Mouse (Mus musculus) C2C12 (cell line): ENCODE results near the gene Rpl19.

Experiments
- CEBPB ChIP-seq: IDR thresholded peaks from one replicate; pipeline ENCODE4 v1.6.1; 2011; ENCODE audit warnings: low read depth, mild to moderate bottlenecking, control low read depth, moderate library complexity
- CTCF ChIP-seq: IDR thresholded peaks from one replicate; pipeline ENCODE4 v1.5.1; 2011; ENCODE audit not compliant: control insufficient read depth, insufficient read depth, insufficient read length
- MAX ChIP-seq: IDR thresholded peaks from one replicate; pipeline ENCODE4 v1.6.1; 2011; ENCODE audit warnings: mild to moderate bottlenecking, control low read depth
- USF1 ChIP-seq: IDR thresholded peaks from one replicate; pipeline ENCODE4 v1.6.1; 2011; ENCODE audit warnings: low read depth, mild to moderate bottlenecking, control low read depth, moderate library complexity

GRCm38 (mm10) chr11:98050520-98050815, 24.0 kb downstream of the Rpl19 start:
- TF ChIP-seq USF1 (no peak), CTCF (no peak), CEBPB (no peak), MAX (no peak)
